Mouse (Mus musculus) cortical plate, adult 2 months (tissue): ENCODE data around the gene Rab8a. TPM values are rescaled to one million over a fixed set of nuclear protein-coding genes. Genes with fewer than 3 reads are reported as not detected.

Experiments used
- H3K27ac ChIP-seq: fragments of 200-500 bp; 2 replicates; pipeline ENCODE4 v1.5.1; 2012; ENCODE audit warnings: low read length, control low read depth, inconsistent platforms; ENCODE audit not compliant: insufficient read depth
- H3K4me1 ChIP-seq: fragments of 200-500 bp; 2 replicates; pipeline ENCODE4 v1.6.1; 2011; ENCODE audit warnings: low read length; ENCODE audit not compliant: control insufficient read depth, insufficient read depth
- H3K4me3 ChIP-seq: fragments of 200-500 bp; 2 replicates; pipeline ENCODE4 v1.5.1; 2011; ENCODE audit warnings: mild to moderate bottlenecking, low read length, control low read depth; ENCODE audit not compliant: insufficient read depth
- CTCF ChIP-seq: fragments of 200-500 bp; IDR thresholded peaks from 2 replicates; pipeline ENCODE4 v1.5.1; 2011; ENCODE audit warnings: mild to moderate bottlenecking, control low read depth, low read length; ENCODE audit not compliant: insufficient read depth; ENCODE audit errors: extremely low read depth
- POLR2A ChIP-seq: fragments of 200-500 bp; IDR thresholded peaks from 2 replicates; pipeline ENCODE4 v1.6.1; 2011; ENCODE audit warnings: mild to moderate bottlenecking, low read length, control low read depth; ENCODE audit not compliant: insufficient read depth; ENCODE audit errors: extremely low read depth
- polyA plus RNA-seq: library from polyadenylated mRNA; depleted of rRNA; stranded (reverse); fragments of >200 nt; gene quantifications from 2 replicates; pipeline ENCODE4 v1.2.3, GENCODE M21; 2012

Rab8a gene
- polyA plus RNA-seq, 1 experiment, result 58.6 TPM

GRCm38 (mm10) chr8:72169098-72169668, 8.2 kb downstream of the Rab8a start:
- H3K4me1 ChIP-seq, result no peaks in the 10 kb centered on the region
- no peak overlapping the region for H3K27ac ChIP-seq
- TF ChIP-seq CTCF (no peak), POLR2A (no peak)
- H3K4me3 ChIP-seq, result no peak overlapping the region

GRCm38 (mm10) chr8:72169681-72170249, 8.8 kb downstream of the Rab8a start:
- no peak overlapping the region for H3K27ac ChIP-seq
- no peak for TF ChIP-seq CTCF
- TF ChIP-seq POLR2A, result no peak
- H3K4me3 ChIP-seq, result no peak overlapping the region
- no peaks in the 10 kb centered on the region for H3K4me1 ChIP-seq

GRCm38 (mm10) chr8:72177346-72177925, 16.4 kb downstream of the Rab8a start:
- Histone ChIP-seq H3K27ac (no peak overlapping the region), H3K4me1 (no peaks in the 10 kb centered on the region), H3K4me3 (no peak overlapping the region)
- TF ChIP-seq POLR2A, result no peak
- TF ChIP-seq CTCF, result peak; percentile 88

- Histone ChIP-seq H3K4me3 (no peak overlapping the region), H3K27ac (no peak overlapping the region), H3K4me1 (no peaks in the 10 kb centered on the region)
- TF ChIP-seq CTCF (no peak), POLR2A (no peak)
Observed at GRCm38 (mm10) chr8:72183554-72184202, 22.7 kb downstream of the Rab8a start.

- Histone ChIP-seq H3K27ac (no peak overlapping the region), H3K4me1 (no peaks in the 10 kb centered on the region), H3K4me3 (no peak overlapping the region)
- TF ChIP-seq CTCF (no peak), POLR2A (no peak)
Observed at GRCm38 (mm10) chr8:72187793-72188331, 26.9 kb downstream of the Rab8a start.

GRCm38 (mm10) chr8:72189417-72190214, 28.6 kb downstream of the Rab8a start, which contains the start of gene Hsh2d:
Gene Hsh2d (plus strand): TSS chr8:72189638.
- no peak within 1 kb of the TSS for H3K27ac ChIP-seq

GRCm38 (mm10) chr8:72190215-72190539, 29.2 kb downstream of the Rab8a start:
- Histone ChIP-seq H3K27ac (no peak overlapping the region), H3K4me1 (no peaks in the 10 kb centered on the region), H3K4me3 (no peak overlapping the region)
- no peak for TF ChIP-seq POLR2A
- no peak for TF ChIP-seq CTCF

More at GRCm38 (mm10) chr8:72189417-72190214, 28.6 kb downstream of the Rab8a start, which contains the start of gene Hsh2d:
- Histone ChIP-seq H3K4me3 (no peak within 1 kb of the TSS), H3K4me1 (no peaks in the 10 kb centered on the region)
- TF ChIP-seq CTCF (no peak), POLR2A (no peak)

GRCm38 (mm10) chr8:72192065-72192464, 31.1 kb downstream of the Rab8a start:
- no peaks in the 10 kb centered on the region for H3K4me1 ChIP-seq
- no peak overlapping the region for H3K27ac ChIP-seq
- no peak overlapping the region for H3K4me3 ChIP-seq
- TF ChIP-seq POLR2A (no peak), CTCF (no peak)

- Histone ChIP-seq H3K4me3 (no peak overlapping the region), H3K27ac (no peak overlapping the region), H3K4me1 (no peaks in the 10 kb centered on the region)
- no peak for TF ChIP-seq CTCF
- no peak for TF ChIP-seq POLR2A
Observed at GRCm38 (mm10) chr8:72197997-72198396, 37.0 kb downstream of the Rab8a start.
